Mouse (Mus musculus) layer of hippocampus, postnatal 36 days (tissue): ENCODE results near the gene Ppp2r5d. TPM values are rescaled to one million over a fixed set of nuclear protein-coding genes. Genes with fewer than 3 reads are reported as not detected.

Source experiments
- DNase-seq, 2 experiments: peaks; one replicate each; pipeline ENCODE4 v3.0.0; 2022
- total RNA-seq, 2 experiments: library from RNA; stranded (reverse); gene quantifications; 2 replicates each; pipeline ENCODE4 v1.2.3; 2021

Ppp2r5d gene
- total RNA-seq, 2 experiments from 2014 or later, result 86.5 to 91.9 TPM

GRCm38 (mm10) chr17:46714756-46715481, 10.0 kb upstream of the Ppp2r5d start:
- no peak for DNase-seq

DNA sequence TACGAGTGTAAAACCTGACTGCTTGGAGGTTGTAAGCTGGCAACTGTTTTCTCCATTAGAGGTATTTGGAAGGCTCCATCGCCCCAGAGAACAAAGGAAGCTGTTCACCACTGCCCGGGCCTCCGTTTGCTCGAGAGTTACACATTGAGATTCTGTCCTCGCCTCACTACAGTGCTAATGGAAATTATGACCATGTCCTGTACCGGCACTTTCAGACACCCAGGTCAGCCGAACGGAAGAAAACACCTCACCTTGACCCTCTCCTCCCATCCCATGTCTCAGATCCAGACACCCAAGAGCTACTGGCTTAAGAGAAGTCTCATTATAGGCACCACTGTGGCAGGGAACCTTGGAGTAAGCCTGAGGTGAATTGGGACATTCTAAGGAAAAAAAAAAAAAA, 8.9 kb upstream of the Ppp2r5d start:
- no peak for DNase-seq

DNA sequence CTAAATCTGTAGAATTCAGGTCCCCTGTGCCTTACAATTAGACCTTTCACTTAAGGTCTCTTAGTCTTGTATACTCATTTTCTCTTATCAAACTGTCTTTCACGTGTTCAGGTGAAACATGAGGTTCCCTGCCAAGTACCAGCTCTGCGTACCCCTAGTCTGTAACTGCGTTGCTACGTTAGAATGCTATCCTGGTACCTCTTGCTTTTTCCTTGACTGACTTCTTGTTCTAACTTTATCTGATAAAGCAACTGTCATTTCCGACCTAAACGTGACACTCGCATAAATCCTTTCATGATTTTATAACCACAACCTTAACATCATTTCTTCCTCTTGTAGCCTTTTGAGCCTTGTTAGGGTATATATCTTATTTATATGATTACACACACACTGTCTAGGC, 7.5 kb upstream of the Ppp2r5d start:
- DNase-seq, result no peak

DNA sequence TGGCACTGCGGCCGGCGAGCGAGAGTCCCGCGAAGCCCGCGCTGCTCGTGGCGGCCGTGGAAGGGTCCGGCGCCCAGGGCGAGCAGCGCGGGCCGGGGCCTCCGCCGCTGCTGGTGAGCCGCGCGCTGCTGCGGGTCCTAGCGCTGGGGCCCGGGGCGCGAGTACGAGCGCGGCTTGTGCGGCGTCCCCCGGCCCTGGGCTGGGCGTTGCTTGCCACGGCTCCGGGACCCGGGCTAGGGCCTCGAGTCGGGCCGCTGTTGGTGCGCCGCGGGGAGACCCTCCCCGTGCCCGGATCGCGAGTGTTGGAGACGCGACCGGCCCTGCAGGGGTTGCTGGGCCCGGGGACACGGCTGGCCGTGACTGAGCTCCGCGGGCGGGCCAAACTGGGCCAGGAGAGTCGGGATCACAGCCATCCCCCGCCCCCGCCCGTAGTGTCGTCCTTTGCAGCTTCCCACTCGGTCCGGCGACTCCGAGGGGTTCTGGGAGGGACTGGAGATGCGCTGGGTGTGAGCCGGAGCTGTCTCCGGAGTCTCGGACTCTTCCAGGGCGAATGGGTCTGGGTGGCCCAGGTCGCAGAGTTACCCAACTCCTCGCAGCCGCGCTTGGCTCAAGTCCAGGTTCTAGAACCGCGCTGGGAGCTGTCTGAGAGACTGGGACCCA, 6.8 kb upstream of the Ppp2r5d start:
- no peak for DNase-seq

GRCm38 (mm10) chr17:46710959-46711597, 6.2 kb upstream of the Ppp2r5d start, which contains the start of gene Pex6:
Pex6 (plus strand) TSS chr17:46711463.
- DNase-seq, result peak; percentile 91 to 93

GRCm38 (mm10) chr17:46706375-46707089, 1.6 kb upstream of the Ppp2r5d start:
- no peak for DNase-seq

DNA sequence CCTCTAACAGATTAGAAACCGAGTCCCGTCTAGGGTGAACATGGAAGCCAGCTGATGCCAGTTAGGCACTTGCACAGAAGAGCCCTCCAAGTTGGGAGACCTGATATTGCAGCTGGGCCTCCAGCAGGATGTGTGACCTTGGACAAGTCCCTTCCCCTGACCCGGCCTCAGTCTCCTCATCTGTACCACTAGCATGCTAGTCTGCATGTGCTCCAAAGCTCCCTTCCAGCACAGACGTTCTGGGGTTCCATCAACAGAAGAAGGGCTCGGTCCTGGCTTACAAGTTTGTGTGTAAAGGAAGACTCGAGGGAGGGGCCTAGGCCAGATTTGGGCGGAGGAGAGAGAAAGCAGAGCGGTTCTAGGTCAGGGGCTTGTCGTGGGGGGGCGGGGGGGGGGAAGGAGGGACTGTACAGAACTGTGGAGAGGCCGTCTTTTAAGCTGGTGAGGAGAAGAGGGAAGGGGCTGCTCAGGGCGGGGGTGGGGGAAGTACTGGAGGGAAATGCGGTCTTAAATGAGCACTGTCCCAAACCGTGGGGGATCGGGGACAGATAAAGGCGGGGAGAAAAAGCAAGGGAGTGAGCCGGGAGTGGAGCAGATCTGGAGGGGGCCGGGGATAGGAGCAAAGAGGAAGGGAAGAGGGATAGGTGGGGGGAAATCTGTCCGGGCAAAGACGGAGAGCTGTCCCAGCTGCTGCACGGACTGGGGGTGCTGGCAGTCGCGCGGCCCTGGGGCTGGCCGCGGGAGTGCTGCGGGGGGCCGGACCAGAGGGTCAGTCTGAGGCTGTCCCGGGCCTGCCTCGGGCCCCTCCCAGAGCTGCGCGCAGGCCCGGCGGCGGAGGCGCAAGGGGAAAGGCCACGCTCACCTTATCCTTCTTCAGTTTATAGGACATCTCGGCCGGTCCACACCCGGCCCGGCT, 682 bp downstream of the Ppp2r5d start:
- no peak for DNase-seq

DNA sequence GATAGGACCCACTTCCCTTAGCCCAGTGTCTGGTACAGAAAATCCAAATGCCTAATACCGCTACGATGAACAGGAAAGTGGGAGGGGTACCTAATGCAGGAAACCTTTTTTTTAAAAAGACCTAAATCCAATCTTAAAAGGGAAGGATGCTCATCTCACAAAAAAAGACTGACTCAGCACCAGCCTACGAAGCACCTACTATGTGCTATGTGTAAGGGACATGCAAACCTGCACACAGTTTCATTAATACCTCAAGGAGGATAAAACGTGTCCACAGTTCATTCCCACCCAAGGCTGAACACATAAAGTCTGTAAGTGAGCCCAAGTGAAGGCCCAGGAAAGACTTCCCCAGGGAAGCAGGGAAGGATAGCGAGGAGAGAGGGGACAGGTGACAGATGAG, 2.4 kb downstream of the Ppp2r5d start:
- no peak for DNase-seq

GRCm38 (mm10) chr17:46702100-46702499, 2.8 kb downstream of the Ppp2r5d start:
- DNase-seq, result no peak

- DNase-seq, result no peak
Observed at GRCm38 (mm10) chr17:46701489-46701888, 3.4 kb downstream of the Ppp2r5d start.

GRCm38 (mm10) chr17:46699912-46700311, 5.0 kb downstream of the Ppp2r5d start:
- DNase-seq, result no peak

DNA sequence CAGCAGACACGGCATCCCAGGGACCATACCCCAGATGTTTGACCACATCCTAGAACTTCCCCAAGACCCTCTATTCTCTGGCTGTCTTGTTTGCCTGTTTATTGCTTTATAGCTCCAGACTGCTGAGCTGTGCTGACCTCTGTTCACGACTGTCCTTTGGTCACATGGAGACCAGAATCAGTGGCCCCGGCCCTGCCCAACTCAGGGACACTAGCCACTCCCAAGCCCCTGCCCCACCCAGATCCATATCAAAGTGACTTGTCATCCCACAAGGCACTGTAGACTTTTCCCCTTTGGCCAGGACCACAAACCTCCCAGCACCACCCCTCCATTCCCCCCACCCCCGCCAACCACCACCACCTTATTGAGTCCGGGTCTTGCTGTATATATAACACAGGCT, 5.7 kb downstream of the Ppp2r5d start:
- no peak for DNase-seq

DNA sequence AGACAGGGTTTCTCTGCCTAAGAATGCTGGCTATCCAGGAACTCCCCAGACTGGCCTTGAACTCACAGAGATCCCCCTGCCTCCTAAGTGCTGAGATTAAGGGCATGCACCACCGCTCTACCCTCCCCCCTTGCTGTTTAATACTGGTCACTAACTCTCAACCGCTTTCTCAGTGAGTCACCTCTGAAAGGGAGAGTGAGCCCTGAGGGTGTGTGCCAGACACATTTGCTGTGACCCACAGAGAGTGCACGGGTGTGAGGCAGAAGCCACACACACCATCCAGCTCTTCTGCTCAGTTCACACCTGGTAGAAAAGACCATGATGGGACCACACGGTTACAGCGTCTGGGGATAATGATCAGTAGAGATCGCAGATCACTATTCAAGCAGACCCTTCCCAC, 6.4 kb downstream of the Ppp2r5d start:
- no peak for DNase-seq

- DNase-seq, result no peak
Observed at GRCm38 (mm10) chr17:46694517-46695063, 10.3 kb downstream of the Ppp2r5d start.

DNA sequence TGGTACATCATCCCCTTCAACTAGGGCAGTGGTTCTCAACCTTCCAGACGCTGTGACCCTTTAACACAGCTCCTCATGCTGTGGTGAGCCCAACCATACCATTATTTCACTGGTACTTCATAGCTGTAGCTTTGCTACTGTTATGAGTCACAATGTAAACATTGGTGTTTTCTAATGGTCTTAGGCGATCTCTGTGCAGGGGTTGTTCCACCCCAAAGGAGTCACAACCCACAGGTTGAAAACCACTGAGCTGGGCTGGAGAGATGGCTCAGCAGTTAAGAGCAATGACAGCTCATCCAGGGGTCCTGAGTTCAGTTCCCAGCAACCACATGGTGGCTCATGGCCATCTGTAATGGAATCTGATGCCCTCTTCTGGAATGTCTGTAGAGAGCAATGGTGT, 13.5 kb downstream of the Ppp2r5d start:
- no peak for DNase-seq

GRCm38 (mm10) chr17:46690665-46691064, 14.2 kb downstream of the Ppp2r5d start:
- DNase-seq, result no peak

- no peak for DNase-seq
Observed at GRCm38 (mm10) chr17:46685913-46686312, 19.0 kb downstream of the Ppp2r5d start.

- no peak for DNase-seq
Observed at GRCm38 (mm10) chr17:46682654-46683389, 22.1 kb downstream of the Ppp2r5d start.

DNA sequence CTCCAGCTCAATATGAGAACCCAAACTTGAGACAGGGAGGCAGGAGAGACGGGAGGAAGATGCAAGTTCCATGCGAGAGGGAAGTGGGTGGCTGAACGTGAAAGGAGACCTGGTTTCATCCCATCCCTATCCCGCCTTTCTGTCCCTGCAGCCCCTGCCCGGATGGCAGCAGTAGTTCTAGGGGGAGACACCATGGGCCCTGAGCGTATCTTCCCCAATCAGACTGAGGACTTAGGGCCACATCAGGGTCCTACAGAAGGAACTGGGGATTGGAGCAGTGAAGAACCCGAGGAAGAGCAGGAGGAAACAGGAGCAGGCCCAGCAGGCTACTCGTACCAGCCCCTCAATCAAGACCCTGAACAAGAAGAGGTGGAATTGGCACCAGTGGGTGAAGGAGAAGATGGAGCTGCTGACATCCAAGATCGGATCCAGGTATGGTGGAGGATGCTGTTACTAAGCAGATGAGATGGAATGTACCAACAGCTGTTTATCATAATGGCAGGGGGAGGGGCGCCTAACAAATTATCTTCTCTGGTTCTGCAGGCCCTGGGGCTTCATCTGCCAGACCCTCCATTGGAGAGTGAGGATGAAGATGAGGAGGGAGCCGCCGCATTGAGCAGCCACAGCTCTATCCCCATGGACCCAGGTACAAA, 23.3 kb downstream of the Ppp2r5d start:
- DNase-seq, result no peak

DNA sequence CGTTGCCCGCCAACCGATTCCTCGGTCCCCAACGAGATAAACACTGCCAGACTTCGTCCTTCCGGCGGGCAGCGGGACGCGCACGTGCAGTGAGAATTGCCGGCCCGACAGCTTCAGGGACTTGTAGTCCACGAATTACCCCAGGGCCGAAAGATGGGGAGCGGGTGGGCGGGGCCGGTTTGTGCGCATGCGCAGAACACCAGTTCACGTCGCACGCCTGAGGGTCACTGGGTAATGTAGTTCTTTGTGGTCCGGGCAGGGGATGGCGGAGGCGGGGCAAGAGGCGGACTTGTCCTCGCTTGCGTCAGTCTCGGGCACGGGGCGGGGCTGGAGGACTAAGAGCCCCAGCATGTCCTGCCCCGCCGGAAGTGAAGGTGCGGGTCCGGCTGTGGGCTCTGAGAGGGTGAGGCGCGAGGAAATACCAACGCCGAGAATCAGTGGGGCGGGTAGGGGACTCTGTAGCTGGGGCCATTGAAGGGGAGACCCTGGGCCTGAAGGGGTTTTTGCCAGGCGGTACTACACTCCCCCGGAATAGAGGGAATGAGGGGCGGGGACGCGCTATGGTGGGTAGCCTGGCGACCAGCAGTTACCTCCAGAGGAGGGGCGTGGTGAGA, 24.0 kb downstream of the Ppp2r5d start, which contains the start of gene Klhdc3:
Klhdc3 (minus strand) TSS at position 155 of the 614 bp plus-strand sequence.
- DNase-seq, result peak; percentile 94 to 95
